Comparison of ENCODE assay signal across 10 mouse cellular contexts in genomic region chr13:108300346-108300950, GRCm38 (mm10). TPM values are rescaled to one million over a fixed set of nuclear protein-coding genes. Genes with fewer than 3 reads are reported as not detected.
DNase-seq lines count a peak whose midpoint lies in the region; ATAC-seq lines count a peak whose summit lies in the region.
"Had no signal": no experiment of that assay in that cellular context is flagged by ENCODE, and none has a peak within 500 bp of the region (broad histone marks: within the 10 kb centered on the region; RNA-seq: fewer than 3 reads in every experiment).

No protein-coding gene starts in this region.

- 24% methylated on average over 5 of the region's 5 CpGs for WGBS in hindbrain, embryonic 11.5 days
- 22% methylated on average over 5 of the region's 5 CpGs for WGBS in hindbrain, embryonic 14.5 days
- WGBS in intestine, embryonic 15.5 days = 13% methylated on average over 5 of the region's 5 CpGs
- WGBS in heart, embryonic 12.5 days = 8% methylated on average over 5 of the region's 5 CpGs

- H3K27me3 ChIP-seq in hindbrain, embryonic 11.5 days (ENCODE audit: control insufficient read depth, insufficient read depth, low read length) = no peaks in the 10 kb centered on the region
- H3K27me3 ChIP-seq in hindbrain, embryonic 14.5 days (ENCODE audit: control insufficient read depth, insufficient read depth, low read length) = no peaks in the 10 kb centered on the region
- H3K27me3 ChIP-seq in intestine, embryonic 15.5 days (replicated peaks) = no peaks in the 10 kb centered on the region
- H3K27me3 ChIP-seq in megakaryocyte, embryonic 14.5 days (replicated peaks) = no peaks in the 10 kb centered on the region
- peaks cover 56% of the 10 kb centered on the region for H3K27me3 ChIP-seq in heart, embryonic 12.5 days (replicated peaks)
- H3K27me3 ChIP-seq: Patski had no signal

- H3K4me1 ChIP-seq in hindbrain, embryonic 11.5 days (replicated peaks; ENCODE audit: control insufficient read depth, insufficient read depth, low read length) = 0 out of 2 replicates have a peak, but pooled peaks cover 2% of the 10 kb centered on the region
- H3K4me1 ChIP-seq in hindbrain, embryonic 14.5 days (replicated peaks; ENCODE audit: control insufficient read depth, insufficient read depth, low read length) = no peaks in the 10 kb centered on the region
- H3K4me1 ChIP-seq in intestine, embryonic 15.5 days (replicated peaks) = peaks cover 7% of the 10 kb centered on the region
- peaks cover 98% of the 10 kb centered on the region for H3K4me1 ChIP-seq in megakaryocyte, embryonic 14.5 days
- H3K4me1 ChIP-seq in heart, embryonic 12.5 days (replicated peaks) = peaks cover 10% of the 10 kb centered on the region

- no peak overlapping the region for H3K4me2 ChIP-seq in hindbrain, embryonic 11.5 days (replicated peaks; ENCODE audit: low read depth, low read length)
- no peak overlapping the region for H3K4me2 ChIP-seq in hindbrain, embryonic 14.5 days (replicated peaks)
- H3K4me2 ChIP-seq in intestine, embryonic 15.5 days (replicated peaks) = no peak overlapping the region
- H3K4me2 ChIP-seq in heart, embryonic 12.5 days = no peak overlapping the region

- H3K27ac ChIP-seq in hindbrain, embryonic 11.5 days (ENCODE audit: low read depth, low read length) = no peak overlapping the region
- no peak overlapping the region for H3K27ac ChIP-seq in hindbrain, embryonic 14.5 days
- no peak overlapping the region for H3K27ac ChIP-seq in intestine, embryonic 15.5 days
- H3K27ac ChIP-seq in heart, embryonic 12.5 days (ENCODE audit: poor library complexity, severe bottlenecking) = no peak overlapping the region

- no peak overlapping the region for H3K9ac ChIP-seq in hindbrain, embryonic 11.5 days (ENCODE audit: low read depth, low read length)
- H3K9ac ChIP-seq in hindbrain, embryonic 14.5 days = no peak overlapping the region
- H3K9ac ChIP-seq in intestine, embryonic 15.5 days = no peak overlapping the region
- H3K9ac ChIP-seq in heart, embryonic 12.5 days = no peak overlapping the region

- ATAC-seq in hindbrain, embryonic 11.5 days (ENCODE audit: low FRiP score) = no peak
- ATAC-seq in hindbrain, embryonic 14.5 days (ENCODE audit: low FRiP score) = no peak
- peak; percentile 52; the same call in 1 of the 2 replicates for ATAC-seq in intestine, embryonic 15.5 days
- no peak for ATAC-seq in heart, embryonic 12.5 days (ENCODE audit: insufficient number of reproducible peaks, low FRiP score)
- ATAC-seq: Patski had no signal

- H3K9me3 ChIP-seq in hindbrain, embryonic 11.5 days (ENCODE audit: control insufficient read depth, low read length) = no peaks in the 10 kb centered on the region
- no peaks in the 10 kb centered on the region for H3K9me3 ChIP-seq in hindbrain, embryonic 14.5 days (ENCODE audit: control insufficient read depth, low read length)
- H3K9me3 ChIP-seq in intestine, embryonic 15.5 days = no peaks in the 10 kb centered on the region
- H3K9me3 ChIP-seq in megakaryocyte, embryonic 14.5 days = no peaks in the 10 kb centered on the region
- H3K9me3 ChIP-seq in heart, embryonic 12.5 days (replicated peaks) = no peaks in the 10 kb centered on the region

- peak; percentile 37 for DNase-seq in hindbrain, embryonic 11.5 days (ENCODE audit: low spot score)
- no peak for DNase-seq in hindbrain, embryonic 14.5 days (ENCODE audit: low spot score)
- peak; percentile 63 for DNase-seq in R1 (ENCODE audit: low read depth, low spot score)
- no peak for DNase-seq in urinary bladder, postnatal 25 days (ENCODE audit: low spot score)
- no peak for DNase-seq in cerebellum, adult 11 months
- DNase-seq: heart, adult 11 months had no signal

- no peaks in the 10 kb centered on the region for H3K36me3 ChIP-seq in hindbrain, embryonic 11.5 days (ENCODE audit: control insufficient read depth, insufficient read depth, low read length)
- no peaks in the 10 kb centered on the region for H3K36me3 ChIP-seq in hindbrain, embryonic 14.5 days (replicated peaks; ENCODE audit: control insufficient read depth, insufficient read depth)
- H3K36me3 ChIP-seq in intestine, embryonic 15.5 days = no peaks in the 10 kb centered on the region
- H3K36me3 ChIP-seq in megakaryocyte, embryonic 14.5 days (replicated peaks; ENCODE audit: low read length) = no peaks in the 10 kb centered on the region
- H3K36me3 ChIP-seq in heart, embryonic 12.5 days = no peaks in the 10 kb centered on the region

- H3K4me3 ChIP-seq in hindbrain, embryonic 11.5 days (ENCODE audit: low read depth, low read length) = no peak overlapping the region
- no peak overlapping the region for H3K4me3 ChIP-seq in hindbrain, embryonic 14.5 days (replicated peaks; ENCODE audit: low read length)
- H3K4me3 ChIP-seq in intestine, embryonic 15.5 days (replicated peaks) = no peak overlapping the region
- H3K4me3 ChIP-seq in megakaryocyte, embryonic 14.5 days (replicated peaks) = peak overlapping the region; percentile 73
- H3K4me3 ChIP-seq in heart, embryonic 12.5 days = no peak overlapping the region

RNA-seq across cellular contexts. Expression of gene Depdc1b, which starts 15.7 kb away (rescaled TPM):
- 14.0 and 17.0 TPM in 2 replicates for polyA plus RNA-seq in hindbrain, embryonic 11.5 days (2014; fragmentation: Nextera tagmentation; extraction: Ambion mirVana)
- polyA plus RNA-seq in hindbrain, embryonic 14.5 days (2014; fragmentation: Nextera tagmentation; extraction: Ambion mirVana) = 2.2 and 2.6 TPM in 2 replicates
- 6.2 and 6.6 TPM in 2 replicates for polyA plus RNA-seq in intestine, embryonic 15.5 days (2015; fragmentation: Nextera tagmentation; extraction: Ambion mirVana)
- 0.65 and 4.7 TPM in 2 replicates for polyA plus RNA-seq in megakaryocyte, embryonic 14.5 days (2012; ENCODE audit: insufficient read depth, low replicate concordance)
- polyA plus RNA-seq in heart, embryonic 12.5 days (2016; fragmentation: Nextera tagmentation; extraction: Ambion mirVana) = 5.3 and 5.8 TPM in 2 replicates

Comparison
In these comparisons a context has a peak if more than half of its experiments do, and no peak if none do; other contexts are left out.
1. DNase-seq: peak in hindbrain, embryonic 11.5 days (single experiment) and R1 (single experiment); none in hindbrain, embryonic 14.5 days (single experiment), urinary bladder, postnatal 25 days (single experiment) and cerebellum, adult 11 months (single experiment).